Mouse (Mus musculus) adipocyte (in vitro differentiated cells): ENCODE data around the gene Pcbp3.

Experiments used
- DNase-seq: peaks from one replicate; pipeline ENCODE4 v3.0.0-alpha.2; 2016; ENCODE audit warnings: low spot score

Pcbp3 gene

DNA sequence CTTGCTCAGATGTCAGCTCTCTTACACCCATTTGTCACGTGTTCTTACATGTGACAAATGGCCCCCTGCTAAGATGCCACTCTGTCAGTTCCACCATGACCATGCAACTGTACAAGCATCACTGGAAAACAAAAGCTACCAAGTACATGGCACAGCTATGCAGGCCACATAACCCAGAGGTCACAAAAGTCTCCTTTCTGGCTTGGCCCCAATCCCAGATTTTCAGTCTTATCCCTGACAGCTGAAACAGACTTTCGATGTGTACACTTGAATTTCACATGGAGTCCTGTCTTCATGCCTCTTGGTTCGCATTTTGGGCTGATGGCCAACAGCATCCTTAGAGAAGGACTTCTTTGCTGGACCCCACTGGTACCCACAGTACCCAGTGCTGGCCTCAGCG lies 116.8 kb downstream of the Pcbp3 start:
- DNase-seq, result peak; percentile 29

DNA sequence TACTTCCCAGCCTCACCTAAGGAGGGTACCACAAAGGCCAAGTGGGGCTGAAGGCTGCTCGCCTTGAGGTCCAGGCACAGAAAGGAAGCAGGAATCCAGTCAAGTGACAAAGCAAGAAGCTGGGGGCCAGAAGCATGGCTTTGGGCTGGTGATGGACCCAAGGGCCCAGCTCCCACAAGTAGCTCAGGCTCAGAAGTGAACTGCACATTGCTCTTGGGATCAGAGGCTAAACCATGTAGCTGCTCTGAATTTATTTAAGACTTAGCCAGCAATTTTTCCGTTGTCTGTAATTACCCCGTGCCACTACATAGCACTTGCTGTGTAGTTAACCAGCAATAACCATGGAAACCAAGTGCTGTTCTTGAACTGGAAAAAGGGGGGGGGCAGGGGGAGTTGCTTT lies 117.3 kb downstream of the Pcbp3 start:
- DNase-seq, result no peak

DNA sequence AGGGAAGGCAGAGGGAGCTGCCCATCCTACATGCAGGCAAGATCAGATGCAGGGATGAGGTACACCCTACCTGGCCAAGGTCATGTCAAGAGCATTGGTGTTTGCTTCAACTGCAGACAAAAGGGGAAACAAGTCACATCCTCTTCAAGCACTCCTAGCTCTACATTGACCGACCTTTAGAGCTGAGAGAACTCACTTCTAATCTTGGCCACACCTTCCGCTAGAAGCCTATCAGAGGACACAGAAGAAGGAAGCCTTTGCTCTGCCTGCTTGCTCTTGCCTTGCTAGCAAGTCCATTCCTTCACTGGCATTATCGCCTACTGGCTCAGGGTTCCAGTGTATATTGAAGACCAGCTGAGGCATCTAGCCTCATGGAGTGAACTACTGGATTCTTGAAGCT lies 119.6 kb downstream of the Pcbp3 start:
- no peak for DNase-seq

DNA sequence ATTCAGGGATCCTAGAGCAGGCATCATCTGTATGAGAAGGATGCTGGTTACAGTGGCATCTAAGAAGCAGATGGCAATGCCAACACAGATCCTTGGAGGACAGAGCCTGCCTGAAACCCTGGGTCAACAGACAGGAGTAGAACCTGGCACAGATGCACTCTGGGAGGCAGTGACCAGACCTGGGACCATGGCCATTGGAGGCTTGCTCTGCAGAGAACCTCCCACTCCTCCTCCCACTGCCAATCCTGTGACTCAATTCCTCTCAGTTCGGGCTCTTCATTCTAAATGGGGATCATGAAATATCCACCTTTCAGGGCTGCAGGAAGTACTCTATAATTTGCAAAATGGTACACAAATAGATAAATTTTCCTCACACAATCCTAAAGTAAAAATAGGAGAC lies 120.5 kb downstream of the Pcbp3 start:
- no peak for DNase-seq

DNA sequence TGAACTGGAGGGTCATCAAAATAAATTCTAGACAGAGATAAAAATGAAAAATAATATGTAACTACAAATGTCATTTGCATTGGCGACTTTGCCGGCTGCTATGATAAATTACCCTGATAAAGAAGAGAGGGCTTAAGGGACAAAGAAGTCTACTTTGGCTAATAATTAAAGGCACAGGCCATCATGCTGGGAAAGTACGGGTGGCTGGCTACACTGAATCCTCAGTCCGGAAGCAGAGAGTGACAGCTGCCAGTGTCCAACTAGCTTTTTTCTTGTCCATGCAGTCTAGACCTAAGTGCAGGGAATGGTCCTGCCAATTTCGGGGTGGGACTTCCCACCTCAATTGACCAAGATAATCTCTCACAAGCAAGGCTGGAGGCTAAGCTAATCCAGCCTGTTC lies 121.1 kb downstream of the Pcbp3 start:
- no peak for DNase-seq

DNA sequence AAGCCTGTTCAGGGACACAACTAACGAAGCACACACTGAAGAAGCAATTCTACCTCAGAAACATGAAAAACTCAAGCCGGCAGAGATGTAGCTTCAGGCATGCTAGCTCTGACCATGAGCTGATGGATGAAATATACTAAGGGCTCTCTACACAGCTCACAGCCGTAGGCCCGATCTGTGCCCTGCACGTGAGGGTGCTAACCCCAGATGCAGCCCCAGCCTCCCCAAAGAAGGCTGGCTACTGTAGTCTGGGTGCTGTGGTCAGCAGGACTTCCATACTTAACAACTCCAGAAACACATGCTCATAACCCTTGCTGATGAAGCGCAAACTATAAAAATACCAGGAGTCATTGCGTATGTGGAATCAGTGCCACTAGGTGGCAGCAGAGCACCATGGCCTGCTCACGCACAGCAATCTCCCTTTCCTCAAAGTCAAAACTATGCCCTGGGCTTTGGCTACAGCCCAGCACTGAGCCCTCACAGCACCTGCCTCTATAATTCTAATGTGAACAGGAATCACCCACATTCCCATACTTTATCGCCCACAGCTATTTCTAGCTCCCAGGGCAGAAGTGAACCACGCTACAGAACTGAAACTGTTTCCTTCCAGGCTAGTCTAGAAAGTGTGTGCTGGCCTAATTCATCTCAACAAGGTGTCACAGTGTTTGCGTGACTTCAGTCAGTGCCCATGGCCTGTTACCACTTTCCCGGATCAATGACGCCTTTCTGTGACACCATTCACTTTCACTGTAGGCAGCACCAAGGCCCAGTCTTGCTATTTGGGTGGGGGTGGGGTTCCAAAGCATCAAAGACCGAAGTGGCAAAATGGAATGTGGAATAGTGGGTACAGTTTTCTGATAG lies 126.0 kb downstream of the Pcbp3 start:
- DNase-seq, result peak; percentile 81

DNA sequence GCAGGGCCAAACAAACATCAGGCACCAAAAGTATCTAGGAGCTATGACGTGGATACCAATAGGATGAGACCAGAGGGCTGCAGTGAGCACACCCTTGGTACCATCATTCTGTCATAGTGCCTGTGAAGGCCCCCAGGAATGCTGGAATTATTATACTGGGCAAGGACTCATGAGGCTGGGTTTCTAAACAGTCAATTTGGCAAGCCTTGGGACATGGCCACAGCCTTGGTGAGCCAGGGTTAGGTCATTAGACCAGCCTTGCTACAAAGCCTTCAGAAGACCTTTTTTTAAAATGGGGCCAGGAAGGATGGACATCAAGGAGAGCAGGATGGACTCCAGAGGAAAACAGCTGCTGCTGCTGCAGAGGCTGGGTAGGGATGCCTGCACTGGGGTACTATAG lies 128.8 kb downstream of the Pcbp3 start:
- DNase-seq, result no peak

DNA sequence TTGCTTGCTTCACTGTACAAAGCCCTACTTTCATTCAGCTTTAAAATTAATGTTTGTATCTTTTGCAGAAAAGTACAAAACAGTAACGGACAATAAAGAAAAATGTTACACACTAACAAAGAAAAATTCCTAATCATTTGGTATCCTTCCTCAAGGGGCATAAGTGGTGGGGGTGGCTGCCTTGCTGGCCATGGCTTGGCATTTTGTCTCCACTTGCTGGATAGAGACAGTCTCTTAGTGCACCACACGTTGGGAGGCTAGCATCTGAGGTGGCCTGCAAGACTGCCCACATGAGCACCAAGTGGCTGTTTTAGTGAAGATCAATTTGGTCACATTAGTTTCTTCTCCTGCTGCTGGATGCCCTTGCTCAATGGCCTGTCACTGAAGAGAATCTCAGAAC lies 129.8 kb downstream of the Pcbp3 start:
- DNase-seq, result no peak

DNA sequence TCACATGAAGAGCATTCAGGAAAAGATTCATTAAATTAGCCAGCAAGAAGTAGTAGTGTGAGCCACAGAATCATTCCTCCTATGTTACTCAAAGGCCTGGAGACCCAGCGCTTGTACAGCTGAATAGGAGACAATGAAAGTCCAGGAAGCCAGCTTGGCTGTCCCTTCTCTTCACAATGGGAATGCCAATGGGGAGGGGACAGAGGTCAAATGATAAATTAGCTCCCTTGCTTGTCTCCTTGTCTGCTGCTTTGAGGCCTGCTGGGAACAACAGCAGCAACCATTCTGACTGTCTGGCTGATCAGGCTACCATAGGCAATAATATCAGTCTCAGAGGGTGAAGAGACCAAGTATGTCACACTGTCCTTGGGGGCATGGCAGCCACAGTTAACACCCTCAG lies 130.5 kb downstream of the Pcbp3 start:
- DNase-seq, result no peak

DNA sequence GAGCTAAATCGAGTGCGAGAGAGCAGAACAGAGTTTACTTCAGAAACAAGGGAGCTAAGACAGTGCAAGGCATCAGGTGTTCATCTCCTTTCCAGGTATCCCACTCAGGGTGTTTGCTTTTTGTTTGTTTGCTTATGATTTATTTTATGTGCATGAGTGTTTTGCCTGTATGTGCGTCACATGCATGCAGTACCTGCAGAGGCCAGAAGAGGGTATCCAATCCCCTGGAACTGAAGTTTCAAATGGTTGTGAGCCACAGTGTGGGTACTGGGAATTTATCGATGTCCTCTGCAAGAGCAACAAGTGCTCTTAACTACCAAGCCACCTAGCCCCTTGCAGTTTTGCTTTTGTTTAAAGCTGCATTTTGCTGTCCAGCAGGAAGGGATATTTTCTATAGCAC lies 132.8 kb downstream of the Pcbp3 start:
- no peak for DNase-seq

DNA sequence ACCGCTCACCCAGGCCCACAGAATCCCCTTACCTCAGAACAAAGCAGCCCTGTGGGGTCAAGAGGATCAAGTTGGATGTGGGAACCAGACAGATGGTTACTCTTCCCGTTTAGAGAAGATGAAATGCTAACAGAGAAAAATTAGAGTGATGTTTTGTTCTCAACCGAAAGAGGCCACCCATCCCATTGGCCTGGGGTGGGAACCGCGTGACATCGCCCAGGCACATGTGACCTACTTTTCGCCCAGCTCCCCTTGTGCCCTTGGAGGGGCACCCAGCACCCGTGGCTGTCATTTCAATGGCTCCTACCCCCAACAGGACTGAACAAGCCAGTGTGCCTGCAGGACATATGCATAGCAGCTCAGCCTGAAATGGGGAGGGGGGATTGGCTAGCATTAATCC lies 139.0 kb downstream of the Pcbp3 start:
- no peak for DNase-seq

DNA sequence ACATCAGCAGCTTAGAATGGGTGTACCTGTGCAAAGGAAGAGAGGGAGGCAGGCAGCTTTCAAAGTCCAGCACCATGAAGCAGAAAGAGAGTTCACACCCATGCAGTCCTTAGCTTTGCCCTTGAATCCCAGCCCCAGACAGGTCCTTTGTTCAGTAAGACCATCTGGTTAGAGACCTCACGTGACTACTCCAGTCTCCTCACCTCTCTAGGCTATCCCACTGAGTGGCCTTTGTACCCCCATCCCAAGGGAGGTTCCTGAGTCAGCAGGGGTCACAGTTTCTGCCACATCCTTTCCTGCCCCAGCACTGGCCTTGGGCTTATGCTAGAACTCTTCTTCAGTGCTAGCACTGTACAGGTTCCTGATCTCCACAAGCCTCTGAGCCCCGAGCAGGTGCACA lies 142.4 kb downstream of the Pcbp3 start:
- DNase-seq, result no peak

DNA sequence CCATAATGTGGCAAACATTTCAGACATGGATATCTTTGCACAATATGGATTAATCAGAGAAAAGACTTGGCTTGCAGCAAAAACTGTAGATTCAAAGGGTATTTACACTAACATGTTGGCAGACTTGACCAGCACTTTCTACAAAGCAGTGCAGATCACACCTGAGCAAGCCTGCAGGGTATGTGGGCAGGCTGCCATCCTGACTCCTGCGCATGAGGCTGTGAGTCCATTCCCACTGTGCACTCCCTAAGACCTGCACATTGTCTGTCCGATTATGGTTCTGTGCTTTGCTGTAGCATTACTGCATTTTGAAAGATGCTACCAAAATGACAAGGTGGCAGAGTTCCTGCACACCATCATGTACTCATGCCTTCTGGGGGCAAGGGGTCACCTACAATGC lies 143.3 kb downstream of the Pcbp3 start:
- DNase-seq, result no peak

DNA sequence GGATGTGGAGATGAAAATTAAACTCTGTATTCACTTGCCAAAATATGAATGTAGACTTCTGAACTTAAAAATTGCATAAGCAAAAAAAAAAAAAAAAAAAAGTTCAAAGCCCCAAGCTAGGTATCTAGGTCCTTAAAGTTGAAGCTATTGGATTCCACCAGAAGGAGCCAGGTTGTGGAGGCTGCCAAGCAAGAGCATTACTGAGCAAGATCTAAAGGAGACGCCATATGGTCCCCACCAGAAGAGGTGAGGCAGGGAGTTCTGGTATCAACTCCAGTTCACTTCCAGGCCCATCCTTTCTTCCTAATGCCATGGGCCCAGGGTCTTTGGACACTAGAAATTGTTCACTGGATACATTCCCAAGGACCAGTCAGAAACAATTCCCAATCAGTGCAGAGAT lies 144.8 kb downstream of the Pcbp3 start:
- no peak for DNase-seq

DNA sequence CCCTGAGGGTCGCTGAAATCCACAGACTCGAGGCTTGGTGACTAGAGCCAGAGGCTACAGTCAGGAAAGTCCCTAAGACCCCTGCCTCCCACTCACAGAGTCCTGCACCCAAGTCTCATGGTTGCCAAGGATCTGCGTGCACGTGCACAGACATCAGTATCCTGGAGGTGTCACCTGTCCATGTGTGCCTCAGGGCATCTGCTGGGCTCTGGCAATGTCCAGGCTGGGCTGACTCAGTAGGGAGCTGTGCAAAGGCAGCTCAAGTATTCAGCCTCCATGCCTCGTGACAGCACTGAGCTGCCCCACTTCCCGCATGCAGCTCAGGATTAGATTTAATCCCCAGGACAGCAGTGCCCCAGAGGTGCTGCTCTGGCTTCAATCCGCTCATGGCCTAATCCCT lies 145.3 kb downstream of the Pcbp3 start:
- no peak for DNase-seq

DNA sequence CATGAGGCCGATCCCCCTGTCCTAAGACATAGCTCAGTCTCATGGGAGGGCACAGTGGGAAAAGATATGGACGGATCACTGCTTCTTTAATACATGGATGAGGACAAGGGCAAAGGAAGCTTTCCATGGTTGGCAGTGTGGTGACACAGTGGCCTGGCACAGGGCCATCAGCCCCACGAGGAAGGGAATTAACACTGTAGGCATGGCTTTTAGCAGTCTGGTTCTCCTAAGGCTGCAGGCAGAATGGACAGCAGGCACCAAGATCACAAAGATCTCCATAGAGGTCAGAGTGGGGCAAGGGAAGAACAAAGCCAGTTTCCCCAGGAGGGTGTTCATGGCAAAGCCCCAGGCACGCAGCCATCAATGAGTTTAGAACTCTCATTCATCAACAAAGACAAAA lies 146.2 kb downstream of the Pcbp3 start:
- DNase-seq, result no peak

DNA sequence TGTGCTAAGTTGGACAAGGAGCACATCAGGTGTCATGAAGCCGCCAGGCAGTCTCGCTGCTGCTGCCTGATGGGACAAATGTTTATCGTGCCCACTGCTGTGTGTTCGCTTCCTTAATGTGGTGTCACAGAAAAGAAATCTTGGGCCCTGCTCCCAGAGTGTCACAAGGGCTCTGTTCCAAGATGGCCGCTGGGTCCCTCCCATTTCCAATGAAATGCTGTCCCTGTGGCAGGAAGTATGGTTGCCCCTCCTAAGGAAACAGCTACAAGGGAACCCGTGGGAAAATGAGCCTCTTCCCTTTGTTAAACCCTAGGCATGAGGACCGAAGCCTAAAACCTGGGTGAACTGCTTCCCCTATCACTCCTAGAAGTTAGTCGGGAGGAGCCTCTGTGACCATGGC lies 146.9 kb downstream of the Pcbp3 start:
- no peak for DNase-seq

DNA sequence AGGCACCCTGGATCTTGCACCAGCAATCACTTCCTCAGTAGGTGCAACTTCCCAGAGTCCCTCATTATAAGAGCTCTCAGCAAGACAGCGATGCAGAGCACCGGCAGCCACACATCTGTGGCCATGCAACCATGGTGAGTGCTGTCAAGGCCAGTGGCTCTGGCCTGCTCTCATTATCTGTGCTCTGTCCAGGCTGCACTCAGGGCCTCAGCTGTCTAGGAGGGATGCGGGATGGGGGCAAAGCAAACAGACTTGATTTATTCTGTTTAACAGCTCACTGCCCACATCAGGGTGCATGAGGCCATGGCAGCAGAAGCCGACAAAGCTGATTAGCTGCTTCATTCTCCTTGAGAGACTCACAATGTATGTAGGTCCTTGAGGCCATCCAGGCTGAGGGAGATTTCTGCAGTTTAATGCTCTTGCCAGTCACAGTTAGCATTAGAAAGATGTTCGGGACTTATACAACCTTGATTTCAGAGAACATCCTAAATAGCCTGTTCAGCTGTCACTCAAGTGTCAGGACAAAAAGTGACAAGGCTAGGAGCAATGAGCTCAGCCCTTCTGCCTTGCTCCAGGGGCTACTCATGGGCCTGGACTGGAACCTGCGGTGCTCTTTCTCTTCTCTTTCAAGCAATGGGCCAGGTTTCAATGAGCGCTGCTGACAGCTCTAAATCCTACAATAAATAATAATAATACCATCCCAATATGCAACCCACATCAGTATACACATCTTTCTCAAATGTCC lies 151.6 kb downstream of the Pcbp3 start:
- DNase-seq, result no peak

DNA sequence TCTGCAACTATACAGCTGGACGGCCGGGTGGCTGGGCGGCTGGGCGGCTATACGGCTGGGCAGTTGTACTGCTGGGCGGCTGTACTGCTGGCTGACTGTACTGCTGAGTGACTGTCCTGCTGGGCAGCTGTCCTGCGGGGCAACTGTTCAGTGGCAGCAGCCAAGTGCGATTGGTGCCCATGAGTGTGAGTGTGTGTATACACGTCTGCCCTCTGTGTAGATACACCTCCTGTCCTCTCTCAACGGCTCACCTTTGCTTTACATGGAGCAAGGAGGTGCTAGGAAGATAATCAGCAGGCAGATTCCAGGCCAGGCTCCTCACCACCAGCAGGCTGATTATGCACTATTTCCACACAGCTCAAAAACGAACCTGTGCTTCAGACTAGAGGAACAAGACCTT lies 152.2 kb downstream of the Pcbp3 start:
- no peak for DNase-seq

DNA sequence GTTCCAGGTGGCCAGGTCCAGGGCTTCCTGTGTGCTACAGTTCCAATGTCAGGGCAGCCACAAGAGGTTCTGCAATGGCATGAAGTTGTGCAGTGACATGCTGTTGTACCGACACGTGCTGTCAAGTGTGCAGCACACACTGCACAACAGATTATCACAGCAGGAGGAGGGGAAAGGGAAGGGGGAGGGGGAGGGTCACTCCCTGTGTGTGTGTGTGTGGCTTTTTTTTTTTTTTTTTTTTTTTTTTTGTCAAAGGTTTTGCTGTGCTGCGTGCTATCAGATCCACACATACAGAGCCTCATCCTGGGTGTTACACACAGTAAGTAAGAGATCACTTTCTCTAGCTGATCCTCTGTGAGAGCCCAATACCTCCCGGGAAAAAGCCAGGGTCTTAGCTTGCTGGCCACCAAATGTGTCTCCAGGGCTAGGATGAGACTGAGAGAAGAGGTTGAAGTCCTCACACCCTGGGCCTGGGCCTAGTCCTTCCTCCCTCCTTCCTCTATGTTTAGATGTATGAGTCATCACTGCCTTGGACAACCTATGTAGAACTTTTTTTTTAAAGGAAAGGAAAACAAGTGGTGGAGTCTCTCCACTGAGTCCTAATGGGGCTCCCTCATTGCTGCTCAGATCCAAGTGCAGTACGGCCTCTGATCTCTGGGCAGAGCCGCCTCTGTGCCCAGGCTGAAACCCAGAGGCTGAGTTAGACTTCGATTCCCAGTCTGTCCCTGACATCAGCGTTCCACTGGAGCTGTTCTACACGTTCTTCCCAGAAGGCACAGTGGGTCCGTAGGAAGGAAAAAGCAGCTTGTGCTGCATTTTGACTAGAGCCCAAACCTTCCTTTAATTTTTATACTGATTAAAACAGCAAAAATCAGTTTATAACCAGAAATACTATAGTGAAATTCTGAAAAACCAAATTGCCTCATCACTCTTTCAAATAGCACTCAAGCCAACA lies 153.0 kb downstream of the Pcbp3 start:
- DNase-seq, result no peak

DNA sequence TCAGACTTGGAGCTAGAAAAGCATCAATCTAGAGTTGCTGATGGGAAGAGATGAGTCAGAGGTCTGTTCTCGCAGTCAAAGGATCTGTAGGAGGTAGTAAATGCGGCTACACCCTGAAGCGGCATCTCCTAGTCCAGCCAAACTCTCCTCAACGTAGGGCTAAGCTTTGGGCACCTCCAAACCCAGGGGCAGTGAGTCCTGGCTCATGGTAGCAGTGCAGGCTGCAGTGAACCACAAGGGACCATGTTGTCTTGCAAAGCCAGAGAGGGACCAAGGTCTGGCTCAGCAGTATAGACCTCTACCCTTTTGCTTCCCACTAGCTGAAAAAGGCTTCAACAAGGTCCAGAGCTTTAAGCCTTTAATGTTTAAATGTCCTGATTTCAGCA lies 159.2 kb downstream of the Pcbp3 start:
- DNase-seq, result no peak

DNA sequence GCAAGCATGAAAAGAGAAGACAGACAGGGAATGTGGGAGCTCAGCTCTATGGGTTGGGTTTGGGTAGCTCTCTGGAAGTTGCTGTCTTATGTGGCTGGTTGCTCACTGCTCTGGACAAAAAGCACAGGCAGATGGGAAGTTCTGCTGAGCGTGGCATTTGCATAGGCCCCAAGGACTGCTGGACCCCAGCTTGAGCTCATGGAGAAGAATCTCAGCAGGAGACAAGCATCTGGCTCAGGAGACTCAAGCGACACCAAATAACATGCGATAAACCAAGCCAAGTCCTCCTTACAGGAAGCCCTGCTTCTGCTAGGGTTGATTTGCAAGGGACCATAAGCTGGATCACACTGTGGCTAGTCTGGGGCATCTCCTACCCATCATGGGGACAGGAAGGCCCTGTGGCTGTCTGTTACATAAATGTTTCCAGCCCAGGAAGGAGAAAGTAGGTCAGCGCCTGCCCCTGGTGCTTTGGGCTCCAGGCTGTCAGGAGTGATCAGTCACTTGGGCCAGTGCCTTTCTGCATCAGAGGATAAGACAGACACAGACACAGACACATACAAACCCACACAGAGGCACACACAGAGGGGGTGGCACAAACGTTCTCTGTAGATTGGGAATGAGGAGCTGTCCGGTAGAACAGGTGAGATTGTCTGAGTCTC lies 159.7 kb downstream of the Pcbp3 start:
- DNase-seq, result peak; percentile 2
